Comparison of ENCODE assay signal across 8 mouse cellular contexts in genomic region chr11:100859579-100860075, GRCm38 (mm10). TPM values are rescaled to one million over a fixed set of nuclear protein-coding genes. Genes with fewer than 3 reads are reported as not detected.
DNase-seq lines count a peak whose midpoint lies in the region; ATAC-seq and TF ChIP-seq lines count a peak whose summit lies in the region.

No protein-coding gene starts in this region.

- no peaks in the 10 kb centered on the region for H3K9me3 ChIP-seq in kidney, embryonic 15.5 days (replicated peaks)
- H3K9me3 ChIP-seq in hindbrain, postnatal 0 days (ENCODE audit: low read length), result no peaks in the 10 kb centered on the region
- no peaks in the 10 kb centered on the region for H3K9me3 ChIP-seq in midbrain, postnatal 0 days (ENCODE audit: low read length)

- H3K4me2 ChIP-seq in kidney, embryonic 15.5 days, result peak overlapping the region; percentile 71
- peak overlapping the region; percentile 59 for H3K4me2 ChIP-seq in hindbrain, postnatal 0 days (ENCODE audit: low read depth, low read length)
- peak overlapping the region; percentile 53 for H3K4me2 ChIP-seq in midbrain, postnatal 0 days (ENCODE audit: low read depth, low read length, poor library complexity, severe bottlenecking)

- H3K36me3 ChIP-seq in kidney, embryonic 15.5 days, result no peaks in the 10 kb centered on the region
- no peaks in the 10 kb centered on the region for H3K36me3 ChIP-seq in hindbrain, postnatal 0 days (ENCODE audit: insufficient read depth, low read length)
- no peaks in the 10 kb centered on the region for H3K36me3 ChIP-seq in midbrain, postnatal 0 days (ENCODE audit: insufficient read depth, low read length)

- peaks cover 14% of the 10 kb centered on the region for H3K4me1 ChIP-seq in kidney, embryonic 15.5 days
- peaks cover 15% of the 10 kb centered on the region for H3K4me1 ChIP-seq in bone marrow macrophage, adult 2 months (ENCODE audit: control insufficient read depth, insufficient read depth, low read length)
- no peaks in the 10 kb centered on the region; the same call in 1 of the 2 replicates for H3K4me1 ChIP-seq in hindbrain, postnatal 0 days (ENCODE audit: insufficient read depth, low read length)
- no peaks in the 10 kb centered on the region for H3K4me1 ChIP-seq in midbrain, postnatal 0 days (ENCODE audit: insufficient read depth, low read length)

- H3K27ac ChIP-seq in kidney, embryonic 15.5 days, result no peak overlapping the region
- no peak overlapping the region for H3K27ac ChIP-seq in bone marrow macrophage, adult 2 months (ENCODE audit: insufficient read depth, low read depth, low read length)
- H3K27ac ChIP-seq in hindbrain, postnatal 0 days, result no peak overlapping the region
- H3K27ac ChIP-seq in midbrain, postnatal 0 days (ENCODE audit: low read depth, low read length), result no peak overlapping the region

- TF ChIP-seq CTCF in bone marrow macrophage, adult 2 months (IDR thresholded peaks at IDR 0.05; ENCODE audit: low read depth, low read length), result no peak
- no peak for TF ChIP-seq CTCF in hindbrain, postnatal 0 days (IDR thresholded peaks at IDR 0.05; ENCODE audit: low read depth)
- no peak for TF ChIP-seq CTCF in midbrain, postnatal 0 days (IDR thresholded peaks at IDR 0.05)

- no peak for DNase-seq in kidney, postnatal 14 days
- no peak for DNase-seq in hindbrain, postnatal 0 days (ENCODE audit: low spot score)
- no peak for DNase-seq in midbrain, postnatal 0 days (ENCODE audit: low spot score)
- DNase-seq in layer of hippocampus, postnatal 25 days (ENCODE audit: extremely low spot score in 1 of 2, low spot score in 1 of 2), result no peak
- no peak for DNase-seq in ovary, postnatal 10 days (ENCODE audit: low spot score)

- H3K9ac ChIP-seq in kidney, embryonic 15.5 days, result peak overlapping the region; percentile 41; the same call in 1 of the 2 replicates
- no peak overlapping the region for H3K9ac ChIP-seq in hindbrain, postnatal 0 days (replicated peaks; ENCODE audit: low read length)
- no peak overlapping the region for H3K9ac ChIP-seq in midbrain, postnatal 0 days (replicated peaks; ENCODE audit: low read length, poor library complexity, severe bottlenecking)

- no peak for ATAC-seq in kidney, embryonic 15.5 days (replicated peaks; ENCODE audit: low FRiP score)
- no peak for ATAC-seq in hindbrain, postnatal 0 days
- no peak for ATAC-seq in midbrain, postnatal 0 days (ENCODE audit: low FRiP score)
- ATAC-seq in megakaryocyte-erythroid progenitor cell, adult 5-6 weeks (replicated peaks; ENCODE audit: low FRiP score, low TSS enrichment, poor library complexity, severe bottlenecking), result no peak

- WGBS in kidney, embryonic 15.5 days, result 59% methylated on average over 6 of the region's 6 CpGs
- WGBS in hindbrain, postnatal 0 days, result 57% methylated on average over 6 of the region's 6 CpGs
- WGBS in midbrain, postnatal 0 days, result 66% methylated on average over 6 of the region's 6 CpGs

- H3K4me3 ChIP-seq in kidney, embryonic 15.5 days (replicated peaks), result peak overlapping the region; percentile 49
- H3K4me3 ChIP-seq in bone marrow macrophage, adult 2 months (ENCODE audit: insufficient read depth, low read length), result peak overlapping the region; percentile 26; the same call in 1 of the 2 replicates
- H3K4me3 ChIP-seq in hindbrain, postnatal 0 days (ENCODE audit: low read length), result peak overlapping the region; percentile 43
- H3K4me3 ChIP-seq in midbrain, postnatal 0 days (ENCODE audit: low read depth, low read length), result peak overlapping the region; percentile 41

- TF ChIP-seq POLR2A in bone marrow macrophage, adult 2 months (IDR thresholded peaks at IDR 0.05; ENCODE audit: borderline replicate concordance, low read depth, low read length), result no peak

- H3K27me3 ChIP-seq in kidney, embryonic 15.5 days, result peaks cover 30% of the 10 kb centered on the region
- no peaks in the 10 kb centered on the region; the same call in 1 of the 2 replicates for H3K27me3 ChIP-seq in hindbrain, postnatal 0 days (ENCODE audit: insufficient read depth, low read length)
- H3K27me3 ChIP-seq in midbrain, postnatal 0 days (ENCODE audit: insufficient read depth, low read length), result peaks cover 8% of the 10 kb centered on the region; the same call in 1 of the 2 replicates

RNA-seq across cellular contexts. Expression of gene Stat5a, which starts 0.5 kb away (rescaled TPM):
- polyA plus RNA-seq in kidney, embryonic 15.5 days (2015; fragmentation: Nextera tagmentation; extraction: Ambion mirVana), result 3.1 and 3.7 TPM in 2 replicates
- polyA plus RNA-seq in bone marrow macrophage, adult 2 months (2012; ENCODE audit: insufficient read depth, insufficient read length, missing spikeins), result 16.3 and 20.7 TPM in 2 replicates
- 4.1 and 5.5 TPM in 2 replicates for total RNA-seq in hindbrain, postnatal 0 days (2014; rRNA removed)
- 2.5 and 3.3 TPM in 2 replicates for polyA plus RNA-seq in hindbrain, postnatal 0 days (2015; fragmentation: Nextera tagmentation; extraction: Ambion mirVana)
- total RNA-seq in midbrain, postnatal 0 days (2014; rRNA removed), result 5.1 and 8.5 TPM in 2 replicates
- 4.0 TPM in 2 replicates for polyA plus RNA-seq in midbrain, postnatal 0 days (2015; fragmentation: Nextera tagmentation; extraction: Ambion mirVana)
- total RNA-seq in layer of hippocampus, postnatal 25 days (2021), result 1 to 10 TPM; 1.1 to 1.7 TPM
- total RNA-seq in megakaryocyte-erythroid progenitor cell, adult 5-6 weeks (2014; fragmentation: Nextera tagmentation), result 81.1 and 116 TPM in 2 replicates
- total RNA-seq in megakaryocyte-erythroid progenitor cell, adult 5-6 weeks (2017), result 55.9 and 62.7 TPM in 2 replicates

RNA-seq across cellular contexts. Expression of gene Stat5b, which starts 9.1 kb away (rescaled TPM):
- 19.6 and 19.9 TPM in 2 replicates for polyA plus RNA-seq in kidney, embryonic 15.5 days (2015; fragmentation: Nextera tagmentation; extraction: Ambion mirVana)
- polyA plus RNA-seq in bone marrow macrophage, adult 2 months (2012; ENCODE audit: insufficient read depth, insufficient read length, missing spikeins), result 30.8 and 30.9 TPM in 2 replicates
- total RNA-seq in hindbrain, postnatal 0 days (2014; rRNA removed), result 21.8 and 25.0 TPM in 2 replicates
- 12.5 and 12.8 TPM in 2 replicates for polyA plus RNA-seq in hindbrain, postnatal 0 days (2015; fragmentation: Nextera tagmentation; extraction: Ambion mirVana)
- 22.5 and 25.6 TPM in 2 replicates for total RNA-seq in midbrain, postnatal 0 days (2014; rRNA removed)
- polyA plus RNA-seq in midbrain, postnatal 0 days (2015; fragmentation: Nextera tagmentation; extraction: Ambion mirVana), result 13.0 and 15.7 TPM in 2 replicates
- 10 to 100 TPM; 11.5 to 11.7 TPM for total RNA-seq in layer of hippocampus, postnatal 25 days (2021)
- 45.1 and 53.5 TPM in 2 replicates for total RNA-seq in megakaryocyte-erythroid progenitor cell, adult 5-6 weeks (2014; fragmentation: Nextera tagmentation)
- 37.0 and 58.7 TPM in 2 replicates for total RNA-seq in megakaryocyte-erythroid progenitor cell, adult 5-6 weeks (2017)
